Mouse (Mus musculus) CH12.LX (cell line): ENCODE data around the gene Neurod2. TPM values are rescaled to one million over a fixed set of nuclear protein-coding genes. Genes with fewer than 3 reads are reported as not detected.

ENCODE experiments used
- DNase-seq: peaks from one replicate; pipeline ENCODE4 v3.0.0-alpha.2; 2013; ENCODE audit errors: extremely low read depth
- H3K27ac ChIP-seq: 2 replicates; pipeline ENCODE4 v1.5.1; 2012; ENCODE audit warnings: low read depth, mild to moderate bottlenecking, control low read depth, moderate library complexity; ENCODE audit not compliant: insufficient read depth
- H3K27me3 ChIP-seq: replicated peaks from 2 replicates; pipeline ENCODE3; 2012; ENCODE audit warnings: inconsistent platforms
- H3K36me3 ChIP-seq, 2 experiments: replicated peaks in 1 of 2; 2 replicates each; pipeline versions ENCODE3 to v1.6.1; 2012; ENCODE audit warnings: inconsistent platforms in 1 of 2, low read length in 1 of 2, mild to moderate bottlenecking in 1 of 2, mixed read lengths in 1 of 2, moderate library complexity in 1 of 2; ENCODE audit not compliant: control insufficient read depth in 1 of 2, insufficient read depth in 1 of 2
- H3K4me1 ChIP-seq, 2 experiments: 2 replicates each; pipeline ENCODE4 v1.6.1; 2012; ENCODE audit warnings: inconsistent platforms in 1 of 2, moderate library complexity in 1 of 2; ENCODE audit not compliant: insufficient read depth in 2 of 2, control insufficient read depth in 1 of 2
- H3K4me2 ChIP-seq: 2 replicates; pipeline ENCODE4 v1.6.1; 2012; ENCODE audit warnings: low read depth, mild to moderate bottlenecking, control low read depth; ENCODE audit not compliant: poor library complexity, insufficient read depth, severe bottlenecking
- H3K4me3 ChIP-seq, 3 experiments: fragments of 150-350 bp in 1 of 3; sonication (generic) in 1 of 3; replicated peaks in 1 of 3; 2 replicates each; pipeline versions ENCODE3 to v1.5.1; 2011 to 2012; ENCODE audit warnings: low read depth in 2 of 3, low read length in 2 of 3, mild to moderate bottlenecking in 2 of 3, moderate library complexity in 2 of 3, control low read depth in 1 of 3, improper control_type of control experiment in 1 of 3, inconsistent platforms in 1 of 3, mixed read lengths in 1 of 3; ENCODE audit not compliant: poor library complexity in 1 of 3
- H3K79me2 ChIP-seq: replicated peaks from 2 replicates; pipeline ENCODE4 v1.6.1; 2012; ENCODE audit warnings: mild to moderate bottlenecking, moderate library complexity; ENCODE audit not compliant: control insufficient read depth, poor library complexity, insufficient read depth, severe bottlenecking; ENCODE audit errors: extremely low read depth
- H3K9ac ChIP-seq: 2 replicates; pipeline ENCODE4 v1.6.1; 2012; ENCODE audit warnings: low read depth, mild to moderate bottlenecking, control low read depth, moderate library complexity; ENCODE audit not compliant: insufficient read depth
- H3K9me3 ChIP-seq: replicated peaks from 2 replicates; pipeline ENCODE3; 2012; ENCODE audit warnings: low read length, inconsistent platforms, mixed read lengths
- BHLHE40 ChIP-seq: IDR thresholded peaks from 2 replicates; pipeline ENCODE4 v1.6.1; 2011; ENCODE audit warnings: mild to moderate bottlenecking, low read depth, low read length, improper control_type of control experiment
- CHD2 ChIP-seq: IDR thresholded peaks from 2 replicates; pipeline ENCODE4 v1.6.1; 2011; ENCODE audit warnings: low read length, improper control_type of control experiment
- E2F4 ChIP-seq: IDR thresholded peaks from 2 replicates; pipeline ENCODE4 v1.6.1; 2011; ENCODE audit warnings: low read depth, low read length, improper control_type of control experiment; ENCODE audit not compliant: insufficient replicate concordance
- EP300 ChIP-seq: IDR thresholded peaks from 2 replicates; pipeline ENCODE4 v1.6.1; 2011; ENCODE audit warnings: low read length, improper control_type of control experiment
- GABPA ChIP-seq: IDR thresholded peaks from 2 replicates; pipeline ENCODE4 v1.6.1; 2012; ENCODE audit warnings: low read depth, low read length, improper control_type of control experiment, inconsistent platforms; ENCODE audit not compliant: insufficient replicate concordance
- IRF4 ChIP-seq: IDR thresholded peaks from 2 replicates; pipeline ENCODE4 v1.6.1; 2014; ENCODE audit warnings: low read depth, mild to moderate bottlenecking, inconsistent platforms, low read length, improper control_type of control experiment
- JUN ChIP-seq: IDR thresholded peaks from 2 replicates; pipeline ENCODE4 v1.6.1; 2011; ENCODE audit warnings: low read depth, mild to moderate bottlenecking, low read length, improper control_type of control experiment, moderate library complexity; ENCODE audit not compliant: insufficient read depth
- MAX ChIP-seq: IDR thresholded peaks from 2 replicates; pipeline ENCODE4 v1.6.1; 2011; ENCODE audit warnings: low read length, improper control_type of control experiment
- MAZ ChIP-seq: IDR thresholded peaks from 2 replicates; pipeline ENCODE4 v1.6.1; 2012; ENCODE audit warnings: low read depth, mild to moderate bottlenecking, inconsistent platforms, low read length, improper control_type of control experiment, moderate library complexity
- MEF2A ChIP-seq: IDR thresholded peaks from 2 replicates; pipeline ENCODE4 v1.6.1; 2014; ENCODE audit warnings: low read depth, mild to moderate bottlenecking, inconsistent platforms, low read length, improper control_type of control experiment, borderline replicate concordance
- MYC ChIP-seq: IDR thresholded peaks from 2 replicates; pipeline ENCODE4 v1.6.1; 2011; ENCODE audit warnings: low read depth, mild to moderate bottlenecking, improper control_type of control experiment, low read length
- NELFE ChIP-seq: IDR thresholded peaks from 2 replicates; pipeline ENCODE4 v1.6.1; 2011; ENCODE audit warnings: low read depth, low read length, improper control_type of control experiment
- NRF1 ChIP-seq: IDR thresholded peaks from 2 replicates; pipeline ENCODE4 v1.6.1; 2014; ENCODE audit warnings: low read depth, mild to moderate bottlenecking, inconsistent platforms, low read length, improper control_type of control experiment, moderate library complexity
- PAX5 ChIP-seq: IDR thresholded peaks from 2 replicates; pipeline ENCODE4 v1.6.1; 2012; ENCODE audit warnings: low read length, inconsistent platforms, mixed read lengths
- POLR2A ChIP-seq: IDR thresholded peaks from 2 replicates; pipeline ENCODE4 v1.6.1; 2011; ENCODE audit warnings: low read depth, mild to moderate bottlenecking, improper control_type of control experiment, low read length
- SMC3 ChIP-seq: IDR thresholded peaks from 2 replicates; pipeline ENCODE4 v1.6.1; 2011; ENCODE audit warnings: low read depth, low read length, improper control_type of control experiment
- TBP ChIP-seq: conservative IDR thresholded peaks from 2 replicates; pipeline ENCODE4 v1.6.1; 2011; ENCODE audit warnings: low read depth, low read length, improper control_type of control experiment
- UBTF ChIP-seq: IDR thresholded peaks from 2 replicates; pipeline ENCODE4 v1.6.1; 2012; ENCODE audit warnings: low read depth, mild to moderate bottlenecking, inconsistent platforms, low read length, improper control_type of control experiment, moderate library complexity
- ZKSCAN1 ChIP-seq: IDR thresholded peaks from 2 replicates; pipeline ENCODE4 v1.6.1; 2012; ENCODE audit warnings: low read depth, inconsistent platforms, low read length, improper control_type of control experiment, borderline replicate concordance
- ZNF384 ChIP-seq: IDR thresholded peaks from 2 replicates; pipeline ENCODE4 v1.6.1; 2012; ENCODE audit warnings: low read depth, low read length, improper control_type of control experiment, inconsistent platforms
- dilution Hi-C: fragments of 300-500 bp; cut with MboI; formaldehyde crosslinking; loops from 2 replicates; pipeline ENCODE4 v1.14.3; 2020; ENCODE audit warnings: low sequenced_read_pairs; ENCODE audit not compliant: extremely low pct_unique_long_range_greater_than_20kb, extremely low pct_ligation_motif_present
- in situ Hi-C: fragments of 300-500 bp; cut with MboI; formaldehyde crosslinking; loops from 3 replicates; pipeline ENCODE4 v1.14.3; 2019; ENCODE audit warnings: low sequenced_read_pairs, low pct_ligation_motif_present, low pct_unique_long_range_greater_than_20kb, mixed read lengths
- polyA plus RNA-seq: library from polyadenylated mRNA; unstranded; fragments of >175 nt; gene quantifications from 2 replicates; pipeline ENCODE4 v1.2.1, GENCODE M21; 2012; ENCODE audit warnings: low read depth; ENCODE audit not compliant: insufficient read length
- total RNA-seq, 2 experiments: library from RNA; depleted of rRNA; stranded (reverse); fragments of 300-350 nt in 1 of 2; fragments of >200 nt in 1 of 2; gene quantifications; 2 replicates each; pipeline ENCODE4 v1.2.3; 2012 to 2014

Neurod2 gene
- total and polyA plus RNA-seq, 3 experiments, result not detected

- Histone ChIP-seq H3K9me3 (no peaks in the 10 kb centered on the region), H3K4me1 (peaks cover 5 to 30% of the 10 kb centered on the region in 2 experiments), H3K27me3 (no peaks in the 10 kb centered on the region), H3K27ac (no peak overlapping the region), H3K4me3 (no peak overlapping the region), H3K79me2 (peaks cover 5% of the 10 kb centered on the region), H3K36me3 (peaks cover 0 to 62% of the 10 kb centered on the region in 2 experiments), H3K9ac (no peak overlapping the region), H3K4me2 (no peak overlapping the region)
- in situ Hi-C loops, result no loop called here
- TF ChIP-seq E2F4 (no peak), ZKSCAN1 (no peak), UBTF (no peak), JUN (no peak), ZNF384 (no peak), MEF2A (no peak), CHD2 (no peak), MAX (no peak), BHLHE40 (no peak), NRF1 (no peak), TBP (no peak), PAX5 (no peak), MAZ (no peak), SMC3 (no peak)
- DNase-seq, result no peak
- dilution Hi-C loops, result no loop called here
Observed at GRCm38 (mm10) chr11:98364410-98364809, 35.0 kb upstream of the Neurod2 start.

- TF ChIP-seq BHLHE40 (no peak), IRF4 (no peak), PAX5 (no peak), POLR2A (no peak), GABPA (no peak), EP300 (no peak), TBP (no peak), UBTF (no peak), MEF2A (no peak), MYC (no peak), NELFE (no peak)
- DNase-seq, result no peak
- in situ Hi-C loops, result no loop called here
- no peak overlapping the region for H3K9ac ChIP-seq
- H3K79me2 ChIP-seq, result peaks cover 11% of the 10 kb centered on the region
- no peaks in the 10 kb centered on the region for H3K9me3 ChIP-seq
- H3K36me3 ChIP-seq, result peaks cover 0 to 60% of the 10 kb centered on the region in 2 experiments
- H3K27me3 ChIP-seq, result no peaks in the 10 kb centered on the region
- peaks cover 8 to 35% of the 10 kb centered on the region in 2 experiments for H3K4me1 ChIP-seq
- dilution Hi-C loops, result no loop called here
- no peak overlapping the region for H3K27ac ChIP-seq
- H3K4me3 ChIP-seq, result no peak overlapping the region
- no peak overlapping the region for H3K4me2 ChIP-seq
Observed at GRCm38 (mm10) chr11:98363817-98364216, 34.4 kb upstream of the Neurod2 start.
